Mouse (Mus musculus) spleen, adult 2 months (tissue): ENCODE results near the gene Rmdn2. TPM values are rescaled to one million over a fixed set of nuclear protein-coding genes. Genes with fewer than 3 reads are reported as not detected.

ENCODE experiments used
- DNase-seq, 2 experiments: peaks; one replicate each; pipeline versions ENCODE4 v3.0.0 to v3.0.0-alpha.2; 2012 to 2021; ENCODE audit warnings: low spot score in 2 of 2, low read depth in 1 of 2
- H3K27ac ChIP-seq: fragments of 200-500 bp; 2 replicates; pipeline ENCODE4 v1.5.1; 2012; ENCODE audit warnings: low read length, inconsistent platforms; ENCODE audit not compliant: insufficient read depth
- H3K27me3 ChIP-seq: fragments of 200-500 bp; 2 replicates; pipeline ENCODE4 v1.6.1; 2012; ENCODE audit warnings: mild to moderate bottlenecking, moderate library complexity, low read length, inconsistent platforms; ENCODE audit not compliant: control insufficient read depth, insufficient read depth
- H3K36me3 ChIP-seq: fragments of 200-500 bp; 2 replicates; pipeline ENCODE4 v1.6.1; 2012; ENCODE audit warnings: mild to moderate bottlenecking, low read length, inconsistent platforms; ENCODE audit not compliant: control insufficient read depth, insufficient read depth
- H3K4me1 ChIP-seq: fragments of 200-500 bp; 2 replicates; pipeline ENCODE4 v1.6.1; 2011; ENCODE audit warnings: inconsistent platforms; ENCODE audit not compliant: control insufficient read depth, insufficient read depth, insufficient read length
- H3K4me3 ChIP-seq: fragments of 200-500 bp; 2 replicates; pipeline ENCODE4 v1.5.1; 2011; ENCODE audit warnings: mild to moderate bottlenecking, inconsistent platforms; ENCODE audit not compliant: insufficient read depth, insufficient read length; ENCODE audit errors: extremely low read depth
- CTCF ChIP-seq: fragments of 200-500 bp; IDR thresholded peaks from 2 replicates; pipeline ENCODE4 v1.5.1; 2011; ENCODE audit warnings: mild to moderate bottlenecking, inconsistent platforms; ENCODE audit not compliant: insufficient read depth, insufficient read length, insufficient replicate concordance; ENCODE audit errors: extremely low read depth
- POLR2A ChIP-seq: fragments of 200-500 bp; IDR thresholded peaks from 2 replicates; pipeline ENCODE4 v1.6.1; 2011; ENCODE audit warnings: low read depth, low read length, inconsistent platforms
- WGBS: fragments of 180-500 bp; shearing (Covaris S2); methylation state at CpG from one replicate; pipeline ENCODE4 v1.1.7; 2018; 5-methylcytosine and 5-hydroxymethylcytosine counted together
- polyA plus RNA-seq: library from polyadenylated mRNA; depleted of rRNA; stranded (reverse); fragments of >200 nt; gene quantifications from 2 replicates; pipeline ENCODE4 v1.2.3, GENCODE M21; 2012

The Rmdn2 gene
- polyA plus RNA-seq, 1 experiment, result 0.39 TPM

- TF ChIP-seq POLR2A, result no peak
- no peak for TF ChIP-seq CTCF
- H3K36me3 ChIP-seq, result no peaks in the 10 kb centered on the region
- H3K27me3 ChIP-seq, result no peaks in the 10 kb centered on the region
- H3K4me3 ChIP-seq, result no peak overlapping the region
- WGBS, result 54% methylated on average over 4 of the region's 4 CpGs
- DNase-seq, result no peak
- H3K27ac ChIP-seq, result no peak overlapping the region
- H3K4me1 ChIP-seq, result no peaks in the 10 kb centered on the region
These were observed 28.2 kb upstream of the Rmdn2 start for GRCm38 (mm10) chr17:79583466-79583865.

- TF ChIP-seq POLR2A (no peak), CTCF (no peak)
- Histone ChIP-seq H3K27ac (no peak overlapping the region), H3K27me3 (no peaks in the 10 kb centered on the region), H3K4me1 (no peaks in the 10 kb centered on the region), H3K4me3 (no peak overlapping the region), H3K36me3 (no peaks in the 10 kb centered on the region)
- DNase-seq, result no peak
- 15% methylated on average over 6 of the region's 6 CpGs for WGBS
These were observed 27.3 kb upstream of the Rmdn2 start for GRCm38 (mm10) chr17:79584246-79584800.

- WGBS, result 95% methylated on average over 1 of the region's 1 CpGs
- TF ChIP-seq CTCF, result no peak
- no peak for TF ChIP-seq POLR2A
These were observed 21.8 kb upstream of the Rmdn2 start for GRCm38 (mm10) chr17:79589913-79590312.

DNA sequence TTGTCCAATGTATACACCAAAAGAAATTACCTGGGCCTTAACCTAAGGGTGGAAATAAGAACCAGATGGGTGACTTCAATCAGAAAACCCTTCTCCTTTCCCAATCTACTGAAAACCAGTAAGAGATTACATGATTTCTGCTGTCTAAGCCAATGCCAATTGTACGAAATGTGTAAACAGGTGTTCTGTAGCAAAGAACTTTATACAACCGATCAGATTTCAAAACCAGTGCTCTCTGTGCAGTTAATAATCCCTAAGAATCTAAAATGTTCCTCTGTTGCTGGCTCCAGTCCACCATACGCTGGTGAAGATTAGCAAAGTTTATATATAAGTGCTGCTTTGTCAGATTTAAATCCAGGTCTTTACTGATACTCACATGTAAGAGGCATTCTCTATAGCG lies 15.7 kb upstream of the Rmdn2 start:
- no peak for DNase-seq
- TF ChIP-seq POLR2A, result no peak
- no peak for TF ChIP-seq CTCF
- Histone ChIP-seq H3K27ac (no peak overlapping the region), H3K27me3 (no peaks in the 10 kb centered on the region), H3K4me1 (no peaks in the 10 kb centered on the region), H3K4me3 (no peak overlapping the region), H3K36me3 (no peaks in the 10 kb centered on the region)
- WGBS, result 89% methylated on average over 4 of the region's 4 CpGs

More at GRCm38 (mm10) chr17:79589913-79590312, 21.8 kb upstream of the Rmdn2 start:
- Histone ChIP-seq H3K4me1 (no peaks in the 10 kb centered on the region), H3K27me3 (no peaks in the 10 kb centered on the region), H3K4me3 (no peak overlapping the region), H3K27ac (no peak overlapping the region), H3K36me3 (no peaks in the 10 kb centered on the region)
- DNase-seq, result no peak

DNA sequence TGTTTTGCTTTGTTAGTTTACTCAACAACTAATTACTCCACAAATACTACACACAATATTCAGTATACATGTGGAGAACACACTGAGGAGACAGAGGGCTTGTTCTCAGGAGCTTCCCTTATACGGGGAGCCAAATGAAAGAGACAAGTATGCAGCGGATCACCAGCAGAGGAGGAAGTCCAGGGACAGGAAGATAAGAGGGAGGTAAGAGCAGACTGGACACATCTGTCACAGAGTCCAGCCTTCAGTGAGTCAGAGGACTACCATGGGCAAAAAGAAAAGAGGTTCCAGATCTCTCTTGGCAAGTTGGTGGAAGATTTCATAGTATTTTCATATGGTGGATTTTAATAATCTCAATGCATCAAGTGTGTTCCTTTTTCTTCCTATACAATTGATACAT lies 13.5 kb upstream of the Rmdn2 start:
- DNase-seq, result no peak
- 18% methylated on average over 2 of the region's 2 CpGs for WGBS
- TF ChIP-seq CTCF (no peak), POLR2A (no peak)
- no peaks in the 10 kb centered on the region for H3K4me1 ChIP-seq
- no peak overlapping the region for H3K4me3 ChIP-seq
- H3K27ac ChIP-seq, result no peak overlapping the region
- H3K27me3 ChIP-seq, result no peaks in the 10 kb centered on the region
- H3K36me3 ChIP-seq, result no peaks in the 10 kb centered on the region

- no peak for DNase-seq
- WGBS, result 76% methylated on average over 8 of the region's 8 CpGs
- Histone ChIP-seq H3K27ac (no peak overlapping the region), H3K4me3 (no peak overlapping the region), H3K4me1 (no peaks in the 10 kb centered on the region), H3K27me3 (no peaks in the 10 kb centered on the region), H3K36me3 (no peaks in the 10 kb centered on the region)
- TF ChIP-seq POLR2A, result no peak
- no peak for TF ChIP-seq CTCF
These were observed 12.8 kb upstream of the Rmdn2 start for GRCm38 (mm10) chr17:79598596-79599577.

GRCm38 (mm10) chr17:79600108-79600507 lies 11.6 kb upstream of the Rmdn2 start:
- no peak for DNase-seq
- Histone ChIP-seq H3K36me3 (no peaks in the 10 kb centered on the region), H3K4me1 (no peaks in the 10 kb centered on the region), H3K27ac (no peak overlapping the region), H3K4me3 (no peak overlapping the region), H3K27me3 (no peaks in the 10 kb centered on the region)
- TF ChIP-seq CTCF (no peak), POLR2A (no peak)
- 76% methylated on average over 4 of the region's 4 CpGs for WGBS
